Mouse (Mus musculus) lung, embryonic 16.5 days (tissue): ENCODE data around the gene Sirt7. TPM values are rescaled to one million over a fixed set of nuclear protein-coding genes. Genes with fewer than 3 reads are reported as not detected.

Source experiments
- ATAC-seq: fragments of 200-750 bp; cut with Nextera tagmentation; 2 replicates; pipeline ENCODE4 v1.8.0; 2017; ENCODE audit warnings: low read depth, mild to moderate bottlenecking, moderate library complexity
- H3K27ac ChIP-seq: fragments of 300-500 bp; sonication (generic); 2 replicates; pipeline ENCODE4 v1.5.1; 2014; ENCODE audit warnings: mild to moderate bottlenecking, control low read depth, low read length
- H3K27me3 ChIP-seq: fragments of 300-500 bp; sonication (generic); 2 replicates; pipeline ENCODE4 v1.6.1; 2014; ENCODE audit warnings: low read depth, low read length, mixed read lengths; ENCODE audit not compliant: control insufficient read depth, insufficient read depth
- H3K36me3 ChIP-seq: fragments of 300-500 bp; sonication (generic); 2 replicates; pipeline ENCODE4 v1.6.1; 2014; ENCODE audit warnings: low read length; ENCODE audit not compliant: control insufficient read depth, insufficient read depth
- H3K4me1 ChIP-seq: fragments of 300-500 bp; sonication (generic); replicated peaks from 2 replicates; pipeline ENCODE4 v1.6.1; 2014; ENCODE audit warnings: low read length, mixed read lengths; ENCODE audit not compliant: control insufficient read depth, insufficient read depth
- H3K4me2 ChIP-seq: fragments of 300-500 bp; sonication (generic); 2 replicates; pipeline ENCODE4 v1.6.1; 2014; ENCODE audit warnings: low read depth, low read length, control low read depth
- H3K4me3 ChIP-seq: fragments of 300-500 bp; sonication (generic); 2 replicates; pipeline ENCODE4 v1.5.1; 2014; ENCODE audit warnings: mild to moderate bottlenecking, low read length, control low read depth
- H3K9ac ChIP-seq: fragments of 300-500 bp; sonication (generic); 2 replicates; pipeline ENCODE4 v1.6.1; 2014; ENCODE audit warnings: low read length, control low read depth
- H3K9me3 ChIP-seq: fragments of 300-500 bp; sonication (generic); 2 replicates; pipeline ENCODE4 v1.6.1; 2016; ENCODE audit warnings: low read length; ENCODE audit not compliant: control insufficient read depth
- WGBS: fragments of 180-500 bp; shearing (Covaris S2); extraction: QIAGEN DNeasy Blood & Tissue Kit; methylation state at CpG from one replicate; pipeline ENCODE4 v1.1.7; 2014; 5-methylcytosine and 5-hydroxymethylcytosine counted together
- polyA plus RNA-seq: library from polyadenylated mRNA; unstranded; fragments of >200 nt; fragmentation: Nextera tagmentation; extraction: Ambion mirVana; gene quantifications from 2 replicates; pipeline ENCODE4 v1.2.1, GENCODE M21; 2015

Sirt7 gene
- polyA plus RNA-seq, 1 experiment from 2014 or later = 32.5 TPM

DNA sequence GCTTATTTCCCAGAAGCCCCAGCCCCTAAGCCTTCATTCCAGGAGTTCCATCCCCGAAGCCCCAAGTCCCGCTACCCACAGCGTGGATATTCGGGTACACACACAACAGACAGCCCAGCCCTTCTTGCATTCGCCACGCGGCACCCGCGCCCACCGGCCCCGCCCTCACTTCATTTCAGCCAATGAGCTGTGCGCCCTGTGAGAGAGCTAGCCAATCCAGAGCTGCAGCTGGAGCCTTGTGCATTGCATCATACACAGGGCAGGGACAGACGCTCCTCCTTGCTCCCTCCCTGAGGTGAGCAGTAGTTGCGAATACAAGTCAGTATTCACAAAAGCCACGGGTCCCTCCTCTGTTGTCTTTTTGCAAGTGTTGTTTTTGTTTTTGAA, 18.6 kb upstream of the Sirt7 start, which contains the start of gene Pycr1:
Gene Pycr1 (minus strand): TSS at position 169 of the 387 bp plus-strand sequence.
- no peaks in the 10 kb centered on the region for H3K9me3 ChIP-seq
- peak within 1 kb of the TSS; percentile 91 for H3K4me2 ChIP-seq
- H3K27ac ChIP-seq = no peak within 1 kb of the TSS
- ATAC-seq = peak; percentile 99
- 0% methylated on average over 15 of the region's 15 CpGs for WGBS
- H3K9ac ChIP-seq = peak within 1 kb of the TSS; percentile 73
- H3K4me3 ChIP-seq = peak within 1 kb of the TSS; percentile 56
- peaks cover 3% of the 10 kb centered on the region; the same call in 1 of the 2 replicates for H3K27me3 ChIP-seq
- H3K36me3 ChIP-seq = no peaks in the 10 kb centered on the region
- H3K4me1 ChIP-seq = peaks cover 12% of the 10 kb centered on the region

DNA sequence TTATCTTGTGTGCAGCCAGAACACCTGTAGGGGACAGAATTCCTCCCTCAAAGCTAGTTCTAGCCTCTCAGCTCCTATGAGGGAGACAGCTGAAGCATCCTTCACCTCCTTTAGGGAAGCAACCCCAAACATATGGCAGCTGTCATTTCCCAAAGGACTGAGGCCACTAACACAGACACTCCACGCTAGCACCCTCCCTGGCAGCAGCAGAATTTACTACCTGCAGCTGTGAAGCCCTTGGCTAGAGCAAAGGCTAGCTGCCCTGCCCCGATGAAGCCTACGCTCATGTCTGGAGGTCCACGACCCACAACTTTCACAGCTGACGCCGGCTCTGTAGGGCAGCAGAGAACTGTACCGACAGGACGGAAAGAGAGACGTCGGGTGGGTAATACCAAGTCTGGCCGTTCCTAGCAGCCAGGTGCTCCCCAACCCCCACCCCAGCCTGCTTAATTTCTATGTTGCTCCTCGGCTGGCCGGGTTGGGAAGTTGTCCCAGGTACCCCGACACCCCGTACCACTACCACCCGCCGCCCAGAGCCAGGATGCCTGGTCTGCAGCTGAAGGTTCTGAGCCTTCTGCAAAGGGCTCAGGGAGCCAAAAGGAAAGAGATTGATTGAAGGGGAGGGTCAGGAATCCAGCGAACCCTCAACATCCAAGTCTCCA, 18.0 kb upstream of the Sirt7 start:
- ATAC-seq = peak; percentile 59
- Histone ChIP-seq H3K4me2 (peak overlapping the region; percentile 91), H3K9me3 (no peaks in the 10 kb centered on the region), H3K36me3 (no peaks in the 10 kb centered on the region), H3K4me1 (peaks cover 10% of the 10 kb centered on the region), H3K27ac (no peak overlapping the region), H3K9ac (peak overlapping the region; percentile 73), H3K27me3 (peaks cover 3% of the 10 kb centered on the region; the same call in 1 of the 2 replicates), H3K4me3 (peak overlapping the region; percentile 56)
- under 1% methylated on average over 18 of the region's 18 CpGs for WGBS

GRCm38 (mm10) chr11:120641869-120642268, 16.8 kb upstream of the Sirt7 start:
- no peak for ATAC-seq
- Histone ChIP-seq H3K4me2 (no peak overlapping the region), H3K4me1 (peaks cover 10% of the 10 kb centered on the region), H3K9me3 (no peaks in the 10 kb centered on the region), H3K27me3 (peaks cover 2% of the 10 kb centered on the region; the same call in 1 of the 2 replicates), H3K4me3 (no peak overlapping the region), H3K27ac (no peak overlapping the region), H3K36me3 (no peaks in the 10 kb centered on the region), H3K9ac (no peak overlapping the region)
- WGBS = 82% methylated on average over 8 of the region's 8 CpGs

DNA sequence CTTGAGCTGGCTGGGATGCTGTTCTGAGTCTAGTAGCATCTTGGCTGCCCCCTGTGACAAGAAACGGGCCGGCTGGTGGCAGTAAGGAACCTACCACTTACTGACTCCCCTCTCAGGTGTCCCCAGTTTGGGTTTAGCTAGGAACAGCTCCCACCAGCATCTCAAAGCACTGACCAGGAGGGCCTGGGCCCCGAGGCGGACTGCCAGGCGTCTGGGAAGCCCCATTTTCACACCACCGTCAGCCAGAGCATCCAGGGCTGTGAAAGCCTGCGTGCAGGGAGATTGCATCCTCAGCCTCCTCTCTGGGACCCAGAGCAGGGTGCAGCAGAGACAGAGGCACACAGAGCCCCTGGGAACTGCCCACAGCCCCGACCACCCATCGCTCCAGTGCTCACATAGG, 16.2 kb upstream of the Sirt7 start:
- Histone ChIP-seq H3K36me3 (no peaks in the 10 kb centered on the region), H3K4me1 (peaks cover 10% of the 10 kb centered on the region), H3K4me2 (no peak overlapping the region), H3K9ac (no peak overlapping the region), H3K9me3 (no peaks in the 10 kb centered on the region), H3K27ac (no peak overlapping the region), H3K4me3 (no peak overlapping the region), H3K27me3 (no peaks in the 10 kb centered on the region)
- WGBS = 61% methylated on average over 9 of the region's 9 CpGs
- ATAC-seq = no peak

- Histone ChIP-seq H3K27ac (no peak overlapping the region), H3K4me2 (no peak overlapping the region), H3K4me3 (no peak overlapping the region), H3K9me3 (no peaks in the 10 kb centered on the region), H3K27me3 (no peaks in the 10 kb centered on the region), H3K36me3 (no peaks in the 10 kb centered on the region), H3K9ac (no peak overlapping the region), H3K4me1 (peaks cover 28% of the 10 kb centered on the region)
- no peak for ATAC-seq
- 85% methylated on average over 5 of the region's 5 CpGs for WGBS
Measured at GRCm38 (mm10) chr11:120634810-120635209, 9.8 kb upstream of the Sirt7 start.

DNA sequence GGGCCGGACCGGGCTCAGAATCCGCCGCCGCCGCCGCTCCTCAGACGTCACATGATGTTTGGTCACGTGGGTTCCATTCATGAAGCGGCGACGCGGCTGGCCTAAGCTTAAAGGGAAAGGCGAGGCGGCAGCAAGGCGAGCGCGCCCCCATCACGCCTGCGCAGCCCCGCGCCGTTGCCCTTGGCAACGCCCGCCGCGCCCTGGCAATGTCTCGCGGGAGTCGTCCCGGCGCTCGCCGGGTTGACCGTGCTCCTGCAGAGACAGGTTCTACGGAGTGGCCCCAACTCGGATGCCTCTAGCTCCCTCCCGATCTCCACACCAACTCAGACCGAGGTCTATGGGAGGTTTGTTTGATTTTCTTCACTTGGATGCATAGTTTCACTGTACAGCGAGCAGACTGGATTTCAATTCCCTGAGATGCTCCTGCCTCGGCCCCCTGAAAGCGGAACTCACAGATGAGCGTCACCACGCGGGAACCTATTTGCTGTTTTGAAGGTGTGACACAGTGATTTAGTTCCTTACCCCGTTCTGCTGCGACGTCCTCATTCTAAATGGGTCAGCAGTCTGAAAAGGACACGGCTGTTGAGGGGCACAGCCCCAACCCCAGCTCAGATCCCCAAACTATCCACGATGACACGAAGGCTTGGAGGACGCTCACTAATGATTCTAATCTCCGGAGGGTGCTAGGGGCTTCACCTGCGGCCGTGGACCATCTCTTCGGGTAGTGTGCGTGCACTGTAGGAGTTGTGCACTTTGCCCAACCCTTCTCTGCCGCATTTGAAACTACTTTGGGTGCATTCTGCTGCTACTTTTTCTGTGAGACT, 8.7 kb upstream of the Sirt7 start, which contains the start of gene Mafg:
Gene Mafg (minus strand): TSS at position 81 of the 824 bp plus-strand sequence.
- no peaks in the 10 kb centered on the region for H3K9me3 ChIP-seq
- no peaks in the 10 kb centered on the region for H3K27me3 ChIP-seq
- WGBS = 14% methylated on average over 42 of the region's 58 CpGs
- peak within 1 kb of the TSS; percentile 76 for H3K4me3 ChIP-seq
- H3K4me2 ChIP-seq = peak within 1 kb of the TSS; percentile 92
- peaks cover 2% of the 10 kb centered on the region for H3K36me3 ChIP-seq
- H3K27ac ChIP-seq = peak within 1 kb of the TSS; percentile 86
- H3K9ac ChIP-seq = peak within 1 kb of the TSS; percentile 92
- H3K4me1 ChIP-seq = peaks cover 30% of the 10 kb centered on the region
- peak; percentile 92 for ATAC-seq

GRCm38 (mm10) chr11:120632559-120633519, 7.8 kb upstream of the Sirt7 start:
- Histone ChIP-seq H3K27ac (peak overlapping the region; percentile 86), H3K9ac (peak overlapping the region; percentile 92), H3K4me3 (peak overlapping the region; percentile 76), H3K9me3 (no peaks in the 10 kb centered on the region), H3K4me2 (peak overlapping the region; percentile 92), H3K27me3 (no peaks in the 10 kb centered on the region), H3K36me3 (peaks cover 7% of the 10 kb centered on the region), H3K4me1 (peaks cover 30% of the 10 kb centered on the region)
- peak; percentile 85 for ATAC-seq
- under 1% methylated on average over 83 of the region's 116 CpGs for WGBS

DNA sequence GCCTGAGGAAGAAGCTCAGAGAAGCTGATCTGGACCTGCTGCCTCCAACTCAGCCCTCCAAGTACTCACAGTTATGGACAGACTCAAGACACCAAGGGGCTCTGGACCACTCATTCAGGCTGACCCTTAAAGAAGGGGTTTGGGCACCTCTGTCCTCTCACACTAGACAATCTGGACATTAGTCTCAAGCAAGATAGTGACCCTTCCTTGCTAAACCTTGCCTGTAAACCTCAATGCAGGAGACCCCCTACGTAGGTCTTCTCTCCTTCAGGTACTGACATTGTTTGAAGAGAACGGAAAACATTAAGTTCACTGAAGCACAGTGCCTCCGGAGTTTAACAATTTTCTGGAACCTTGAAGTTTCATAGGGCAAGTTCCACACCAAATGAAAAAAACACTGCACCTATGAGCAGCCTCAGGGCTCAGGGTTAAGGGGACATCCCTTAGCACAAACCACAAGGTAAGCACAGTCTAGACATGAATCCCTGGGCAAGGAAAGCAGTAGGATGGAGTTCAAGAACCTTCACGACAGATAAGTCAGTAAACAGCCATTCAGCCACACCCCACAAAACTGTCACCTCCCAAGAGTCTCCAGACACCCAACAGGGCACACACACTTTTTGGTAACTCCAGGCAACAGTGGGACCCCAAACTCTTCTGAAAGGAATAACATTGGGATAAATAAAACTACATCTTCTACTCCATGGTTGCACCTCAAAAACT, 6.8 kb upstream of the Sirt7 start:
- H3K4me2 ChIP-seq = peak overlapping the region; percentile 92
- no peaks in the 10 kb centered on the region for H3K9me3 ChIP-seq
- H3K9ac ChIP-seq = peak overlapping the region; percentile 92
- ATAC-seq = no peak
- peak overlapping the region; percentile 76 for H3K4me3 ChIP-seq
- peak overlapping the region; percentile 86 for H3K27ac ChIP-seq
- 46% methylated on average over 4 of the region's 4 CpGs for WGBS
- peaks cover 30% of the 10 kb centered on the region for H3K4me1 ChIP-seq
- H3K36me3 ChIP-seq = peaks cover 12% of the 10 kb centered on the region
- no peaks in the 10 kb centered on the region for H3K27me3 ChIP-seq
